Comparison of ENCODE assay signal across 27 mouse cellular contexts in genomic region chr12:112108696-112109445, GRCm38 (mm10). TPM values are rescaled to one million over a fixed set of nuclear protein-coding genes. Genes with fewer than 3 reads are reported as not detected.
DNase-seq lines count a peak whose midpoint lies in the region; ATAC-seq and TF ChIP-seq lines count a peak whose summit lies in the region.
"Had no signal": no experiment of that assay in that cellular context is flagged by ENCODE, and none has a peak within 500 bp of the region (broad histone marks: within the 10 kb centered on the region; RNA-seq: fewer than 3 reads in every experiment).

No protein-coding gene starts in this region.

- no peak for TF ChIP-seq CTCF in liver, postnatal 0 days (IDR thresholded peaks at IDR 0.05; ENCODE audit: low read depth)

- no peaks in the 10 kb centered on the region for H3K9me3 ChIP-seq in kidney, embryonic 14.5 days (ENCODE audit: control insufficient read depth, low read length)
- H3K9me3 ChIP-seq in liver, postnatal 0 days (ENCODE audit: low read length), result no peaks in the 10 kb centered on the region
- H3K9me3 ChIP-seq: forebrain, embryonic 13.5 days; hindbrain, embryonic 12.5 days had no signal

- no peak overlapping the region for H3K4me2 ChIP-seq in kidney, embryonic 14.5 days (replicated peaks; ENCODE audit: low read depth, low read length)
- no peak overlapping the region for H3K4me2 ChIP-seq in liver, postnatal 0 days (ENCODE audit: low read depth, low read length)
- H3K4me2 ChIP-seq: forebrain, embryonic 13.5 days; heart, embryonic 11.5 days; hindbrain, embryonic 12.5 days; lung, embryonic 14.5 days; midbrain, embryonic 11.5 days had no signal

- WGBS in kidney, embryonic 14.5 days, result 59% methylated on average over 11 of the region's 11 CpGs
- WGBS in liver, postnatal 0 days (ENCODE audit: insufficient replicate concordance), result 68% methylated on average over 11 of the region's 11 CpGs

- no peak overlapping the region for H3K9ac ChIP-seq in kidney, embryonic 14.5 days (ENCODE audit: low read depth, low read length)
- no peak overlapping the region; the same call in 1 of the 2 replicates for H3K9ac ChIP-seq in liver, postnatal 0 days (replicated peaks)
- H3K9ac ChIP-seq: forebrain, embryonic 13.5 days; hindbrain, embryonic 12.5 days; lung, embryonic 14.5 days had no signal

- TF ChIP-seq EP300 in liver, postnatal 0 days (IDR thresholded peaks at IDR 0.05; ENCODE audit: low read depth), result no peak

- DNase-seq in kidney, adult 18-20 months, result peak; percentile 75
- DNase-seq in lung, adult 18-20 months, result peak; percentile 34 to 39
- DNase-seq in lung, postnatal 10 days, result no peak
- peak; percentile 87 for DNase-seq in kidney, adult 9 months
- DNase-seq in liver, postnatal 0 days, result peak; percentile 63
- DNase-seq in adrenal gland, adult 8-10 months, result no peak
- no peak for DNase-seq in layer of hippocampus, adult 9-11 months
- DNase-seq: cerebellum, adult 9-10 months; cerebellum, postnatal 36 days; gastrocnemius, postnatal 25 days; heart, adult 11 months; heart, postnatal 36 days; layer of hippocampus, postnatal 36 days; left cerebral cortex, postnatal 4 days; lung, embryonic 14.5 days; thymus, postnatal 4 days had no signal

- ATAC-seq in kidney, embryonic 14.5 days (ENCODE audit: low FRiP score, low TSS enrichment), result no peak
- peak; percentile 88 for ATAC-seq in liver, postnatal 0 days
- ATAC-seq: forebrain, embryonic 13.5 days; hindbrain, postnatal 0 days; midbrain, embryonic 16.5 days; Patski had no signal

- 0 out of 2 replicates have a peak, but pooled peaks cover 3% of the 10 kb centered on the region for H3K4me1 ChIP-seq in kidney, embryonic 14.5 days (ENCODE audit: control insufficient read depth, insufficient read depth, low read length)
- no peaks in the 10 kb centered on the region; the same call in 1 of the 2 replicates for H3K4me1 ChIP-seq in liver, postnatal 0 days (ENCODE audit: insufficient read depth)

- H3K36me3 ChIP-seq in kidney, embryonic 14.5 days (ENCODE audit: control insufficient read depth, insufficient read depth, low read length), result no peaks in the 10 kb centered on the region
- H3K36me3 ChIP-seq in liver, postnatal 0 days (replicated peaks; ENCODE audit: insufficient read depth, low read length), result no peaks in the 10 kb centered on the region
- H3K36me3 ChIP-seq: hindbrain, embryonic 12.5 days had no signal

- H3K27me3 ChIP-seq in kidney, embryonic 14.5 days (ENCODE audit: control insufficient read depth, insufficient read depth, low read length), result 0 out of 2 replicates have a peak, but pooled peaks cover 3% of the 10 kb centered on the region
- H3K27me3 ChIP-seq in liver, postnatal 0 days (ENCODE audit: insufficient read depth, low read length), result peaks cover 5% of the 10 kb centered on the region; the same call in 1 of the 2 replicates

- H3K27ac ChIP-seq in kidney, embryonic 14.5 days (ENCODE audit: low read depth, low read length), result no peak overlapping the region
- H3K27ac ChIP-seq in liver, postnatal 0 days (ENCODE audit: low read depth), result peak overlapping the region; percentile 74
- H3K27ac ChIP-seq: forebrain, embryonic 13.5 days; hindbrain, embryonic 12.5 days; hindbrain, postnatal 0 days had no signal

- no peak overlapping the region for H3K4me3 ChIP-seq in kidney, embryonic 14.5 days (ENCODE audit: low read length)
- H3K4me3 ChIP-seq in liver, postnatal 0 days (ENCODE audit: low read depth, low read length), result no peak overlapping the region
- H3K4me3 ChIP-seq: forebrain, embryonic 13.5 days; hindbrain, embryonic 12.5 days had no signal

RNA-seq across cellular contexts. Expression of gene Aspg, which starts 2.4 kb away (rescaled TPM):
- polyA plus RNA-seq in kidney, embryonic 14.5 days (2014; fragmentation: Nextera tagmentation; extraction: Ambion mirVana), result 1.1 TPM in 2 replicates
- 12.6 and 14.8 TPM in 2 replicates for polyA plus RNA-seq in liver, postnatal 0 days (2015; fragmentation: Nextera tagmentation; extraction: Ambion mirVana)
- total RNA-seq in adrenal gland, adult 8-10 months (2022), result 10 to 100 TPM in 2 of 4 experiments, 1 to 10 TPM in 1, under 1 TPM in 1; 0.22 to 19.3 (median 7.5) TPM
- total RNA-seq: gastrocnemius, adult 18-20 months; gastrocnemius, postnatal 25 days; megakaryocyte, adult 5-6 weeks; MEL had no signal

RNA-seq across cellular contexts. Expression of gene Kif26a, which starts 37.1 kb away (rescaled TPM):
- 2.2 and 3.8 TPM in 2 replicates for polyA plus RNA-seq in kidney, embryonic 14.5 days (2014; fragmentation: Nextera tagmentation; extraction: Ambion mirVana)
- polyA plus RNA-seq in liver, postnatal 0 days (2015; fragmentation: Nextera tagmentation; extraction: Ambion mirVana), result 0.14 and 0.17 TPM in 2 replicates
- total RNA-seq in adrenal gland, adult 8-10 months (2022), result 10 to 100 TPM; 11.4 to 19.1 (median 14.7) TPM
- total RNA-seq: megakaryocyte, adult 5-6 weeks had no signal

Comparison
In these comparisons a context has a peak if more than half of its experiments do, and no peak if none do; other contexts are left out.
1. DNase-seq: peak in kidney, adult 18-20 months (single experiment), lung, adult 18-20 months (2 of 2), kidney, adult 9 months (single experiment) and liver, postnatal 0 days (single experiment); none in lung, postnatal 10 days (single experiment), adrenal gland, adult 8-10 months (single experiment) and layer of hippocampus, adult 9-11 months (single experiment).